Mouse (Mus musculus) kidney, postnatal 0 days (tissue): ENCODE data around the gene Mief1. TPM values are rescaled to one million over a fixed set of nuclear protein-coding genes. Genes with fewer than 3 reads are reported as not detected.
A peak's percentile ranks its signal among the peaks of the same experiment; 100 is the strongest.

Experiments
- ATAC-seq: fragments of 200-750 bp; cut with Nextera tagmentation; replicated peaks from 2 replicates; pipeline ENCODE4 v1.8.0; 2017; ENCODE audit warnings: low read depth, moderate number of reproducible peaks, moderate TSS enrichment, moderate library complexity; ENCODE audit not compliant: low FRiP score
- DNase-seq: peaks from one replicate; pipeline ENCODE4 v3.0.0-alpha.2; 2016; ENCODE audit warnings: low spot score
- H3K27ac ChIP-seq: fragments of 300-500 bp; sonication (generic); 2 replicates; pipeline ENCODE4 v1.5.1; 2014; ENCODE audit warnings: mild to moderate bottlenecking
- H3K27me3 ChIP-seq: fragments of 300-500 bp; sonication (generic); 2 replicates; pipeline ENCODE4 v1.6.1; 2014; ENCODE audit warnings: low read length, mixed read lengths; ENCODE audit not compliant: insufficient read depth
- H3K36me3 ChIP-seq: fragments of 300-500 bp; sonication (generic); 2 replicates; pipeline ENCODE4 v1.6.1; 2014; ENCODE audit warnings: low read length, mixed read lengths; ENCODE audit not compliant: insufficient read depth
- H3K4me1 ChIP-seq: fragments of 300-500 bp; sonication (generic); replicated peaks from 2 replicates; pipeline ENCODE4 v1.6.1; 2014; ENCODE audit warnings: antibody characterized with exemption, low read length, mixed read lengths; ENCODE audit not compliant: insufficient read depth
- H3K4me2 ChIP-seq: fragments of 300-500 bp; sonication (generic); 2 replicates; pipeline ENCODE4 v1.6.1; 2014; ENCODE audit warnings: mild to moderate bottlenecking, low read length, moderate library complexity, mixed read lengths
- H3K4me3 ChIP-seq: fragments of 300-500 bp; sonication (generic); replicated peaks from 2 replicates; pipeline ENCODE4 v1.5.1; 2014; ENCODE audit warnings: low read depth, low read length
- H3K9ac ChIP-seq: fragments of 300-500 bp; sonication (generic); 2 replicates; pipeline ENCODE4 v1.6.1; 2014; ENCODE audit warnings: low read depth, low read length
- H3K9me3 ChIP-seq: fragments of 300-500 bp; sonication (generic); replicated peaks from 2 replicates; pipeline ENCODE4 v1.6.1; 2016; ENCODE audit warnings: low read length, inconsistent platforms, mixed read lengths
- CTCF ChIP-seq: IDR thresholded peaks from 2 replicates; pipeline ENCODE4 v1.5.1; 2016; ENCODE audit warnings: antibody characterized with exemption, low read depth, mild to moderate bottlenecking, moderate library complexity
- WGBS: fragments of 180-500 bp; shearing (Covaris S2); extraction: QIAGEN DNeasy Blood & Tissue Kit; methylation state at CpG from one replicate; pipeline ENCODE4 v1.1.7; 2014; 5-methylcytosine and 5-hydroxymethylcytosine counted together
- polyA plus RNA-seq: library from polyadenylated mRNA; unstranded; fragments of >200 nt; fragmentation: Nextera tagmentation; extraction: Ambion mirVana; gene quantifications from 2 replicates; pipeline ENCODE4 v1.2.1, GENCODE M21; 2015

The Mief1 gene
- polyA plus RNA-seq, 1 experiment from 2014 or later: 19.9 TPM

- Histone ChIP-seq H3K4me2 (no peak overlapping the region), H3K9me3 (no peaks in the 10 kb centered on the region), H3K4me1 (peaks cover 27% of the 10 kb centered on the region), H3K27ac (peak overlapping the region; percentile 62; the same call in 1 of the 2 replicates), H3K27me3 (no peaks in the 10 kb centered on the region), H3K4me3 (no peak overlapping the region), H3K36me3 (peaks cover 23% of the 10 kb centered on the region), H3K9ac (peak overlapping the region; percentile 98; the same call in 1 of the 2 replicates)
- DNase-seq (no peak), ATAC-seq (no peak)
- TF ChIP-seq CTCF: no peak
- WGBS: 58% methylated on average over 11 of the region's 11 CpGs
Observed at GRCm38 (mm10) chr15:80258240-80259170, 24.7 kb downstream of the Mief1 start.

- H3K9ac ChIP-seq: no peak overlapping the region
- DNase-seq: no peak
- no peak overlapping the region for H3K27ac ChIP-seq
- no peak overlapping the region for H3K4me3 ChIP-seq
- TF ChIP-seq CTCF: no peak
- H3K4me2 ChIP-seq: no peak overlapping the region
- H3K27me3 ChIP-seq: no peaks in the 10 kb centered on the region
- H3K4me1 ChIP-seq: peaks cover 19% of the 10 kb centered on the region; the same call in 1 of the 2 replicates
- no peak for ATAC-seq
- H3K36me3 ChIP-seq: peaks cover 23% of the 10 kb centered on the region
- WGBS: 75% methylated on average over 8 of the region's 8 CpGs
- H3K9me3 ChIP-seq: no peaks in the 10 kb centered on the region
Observed at GRCm38 (mm10) chr15:80259406-80260045, 25.7 kb downstream of the Mief1 start.

- Histone ChIP-seq H3K4me3 (no peak overlapping the region), H3K9me3 (no peaks in the 10 kb centered on the region), H3K4me1 (peaks cover 19% of the 10 kb centered on the region; the same call in 1 of the 2 replicates), H3K27ac (no peak overlapping the region), H3K36me3 (peaks cover 23% of the 10 kb centered on the region), H3K9ac (no peak overlapping the region), H3K27me3 (no peaks in the 10 kb centered on the region), H3K4me2 (no peak overlapping the region)
- ATAC-seq: no peak
- DNase-seq: peak; percentile 83
- TF ChIP-seq CTCF: peak; percentile 97
- WGBS: 12% methylated on average over 3 of the region's 3 CpGs
Observed at GRCm38 (mm10) chr15:80260677-80261076, 26.9 kb downstream of the Mief1 start.

GRCm38 (mm10) chr15:80261100-80261499 is 27.3 kb downstream of the Mief1 start:
- no peak overlapping the region for H3K4me3 ChIP-seq
- no peak for TF ChIP-seq CTCF
- no peaks in the 10 kb centered on the region for H3K27me3 ChIP-seq
- H3K9ac ChIP-seq: no peak overlapping the region
- H3K27ac ChIP-seq: no peak overlapping the region
- 76% methylated on average over 7 of the region's 7 CpGs for WGBS
- H3K4me1 ChIP-seq: peaks cover 19% of the 10 kb centered on the region; the same call in 1 of the 2 replicates
- no peaks in the 10 kb centered on the region for H3K9me3 ChIP-seq
- ATAC-seq (no peak), DNase-seq (no peak)
- H3K36me3 ChIP-seq: peaks cover 22% of the 10 kb centered on the region
- H3K4me2 ChIP-seq: no peak overlapping the region

- Histone ChIP-seq H3K4me3 (peak within 1 kb of the TSS; percentile 88), H3K4me1 (peaks cover 4% of the 10 kb centered on the region; the same call in 1 of the 2 replicates), H3K27me3 (no peaks in the 10 kb centered on the region), H3K36me3 (no peaks in the 10 kb centered on the region), H3K27ac (peak within 1 kb of the TSS; percentile 63), H3K9ac (peak within 1 kb of the TSS; percentile 86), H3K9me3 (no peaks in the 10 kb centered on the region), H3K4me2 (peak within 1 kb of the TSS; percentile 70)
- peak; percentile 75 for ATAC-seq
- TF ChIP-seq CTCF: no peak
- peak; percentile 96 for DNase-seq
- 2% methylated on average over 66 of the region's 66 CpGs for WGBS
Observed at GRCm38 (mm10) chr15:80263610-80264575, 30.1 kb downstream of the Mief1 start, which contains the start of gene Rps19bp1. Rps19bp1 (minus strand) TSS chr15:80264315.
